Mouse (Mus musculus) left cerebral cortex, adult 11 months (tissue): ENCODE data around the gene Tmem231.

Source experiments
- DNase-seq: peaks from one replicate; pipeline ENCODE4 v3.0.0; 2022; ENCODE audit warnings: low spot score

Tmem231 gene

DNA sequence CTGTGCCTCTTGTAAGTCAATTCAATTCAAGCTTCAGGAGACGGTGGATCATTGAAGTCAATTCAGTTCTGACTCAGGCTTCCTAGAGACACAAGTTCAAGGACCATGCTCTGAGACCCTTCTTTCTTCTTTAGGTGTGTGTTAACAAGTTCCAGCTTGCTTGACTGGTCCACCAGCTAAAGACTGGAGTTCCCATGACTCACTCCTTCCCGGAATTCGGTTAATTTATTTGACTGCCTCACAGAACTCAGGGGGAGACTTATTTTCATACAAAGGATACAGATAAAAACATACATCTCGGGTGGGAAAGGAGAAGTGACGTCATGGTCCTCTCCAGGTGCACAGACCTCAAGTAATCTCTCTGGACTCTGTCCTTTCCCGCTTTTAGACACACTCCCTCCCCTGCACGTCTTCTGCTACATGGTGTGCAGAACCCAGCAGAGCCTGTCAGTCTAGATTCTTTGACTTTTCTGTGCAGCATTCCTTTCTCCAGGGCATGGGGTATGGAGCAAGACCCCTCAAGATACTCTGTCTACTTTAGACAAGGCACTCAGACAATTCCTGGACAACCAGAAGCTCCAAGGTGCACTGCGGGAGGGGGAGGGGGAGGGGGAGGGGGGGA is 28.1 kb downstream of the Tmem231 start:
- DNase-seq = no peak

DNA sequence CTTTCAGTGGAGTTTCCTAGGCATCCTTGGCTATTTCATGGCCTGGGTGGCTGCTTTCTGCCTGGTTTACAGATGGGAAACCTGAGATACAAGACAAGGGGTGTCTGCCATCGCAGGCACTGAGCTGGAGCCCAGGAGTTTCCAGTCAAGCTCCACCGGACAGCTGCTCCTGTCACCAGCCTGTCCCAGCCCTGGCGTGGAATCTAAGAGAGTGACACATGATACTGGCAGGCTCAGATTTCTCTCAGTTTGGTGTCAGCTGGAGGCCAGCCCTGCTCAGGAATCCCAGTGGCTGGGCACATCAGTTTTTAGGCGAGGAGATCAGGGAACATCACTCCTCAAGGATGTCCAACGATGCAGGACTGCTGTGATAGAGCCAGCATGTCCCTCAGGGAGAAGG is 31.6 kb downstream of the Tmem231 start:
- no peak for DNase-seq

DNA sequence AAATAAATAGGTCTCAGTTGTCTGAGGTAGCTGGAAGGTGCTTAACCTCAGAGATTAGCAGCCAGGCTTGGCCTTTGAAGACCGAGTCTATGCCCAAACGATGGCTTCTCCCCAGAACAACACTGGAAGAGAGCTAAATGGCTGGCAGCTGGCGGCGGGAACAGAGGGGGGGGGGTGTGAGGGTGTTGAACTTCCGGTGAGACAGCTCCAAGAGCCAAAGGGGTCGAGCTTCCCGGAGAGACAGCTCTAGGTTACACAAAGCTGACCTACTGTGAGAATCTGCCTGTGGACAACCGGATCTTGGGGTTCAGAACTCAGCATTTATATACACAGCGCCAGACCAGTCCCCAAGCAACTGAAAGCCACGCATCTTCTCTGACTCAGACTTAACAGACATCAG is 35.1 kb downstream of the Tmem231 start:
- DNase-seq = no peak

DNA sequence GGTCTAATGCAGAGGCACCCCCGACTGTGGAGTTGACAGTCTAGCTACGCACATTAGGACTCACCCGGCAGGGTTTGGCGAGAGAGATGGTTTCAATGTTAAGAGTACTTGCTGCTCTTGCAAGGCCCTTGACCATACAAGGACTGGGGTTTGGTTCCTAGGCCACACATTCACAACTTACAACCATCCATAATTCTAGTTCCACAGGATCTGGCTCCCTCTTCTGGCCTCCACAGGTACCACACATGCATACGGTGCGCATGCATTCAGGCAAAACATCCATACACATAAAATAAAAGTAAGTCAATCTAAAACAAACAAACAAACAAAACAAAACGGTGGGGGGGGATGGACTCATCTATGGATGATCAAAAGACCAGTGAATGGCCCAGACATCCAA is 38.7 kb downstream of the Tmem231 start:
- DNase-seq = no peak

DNA sequence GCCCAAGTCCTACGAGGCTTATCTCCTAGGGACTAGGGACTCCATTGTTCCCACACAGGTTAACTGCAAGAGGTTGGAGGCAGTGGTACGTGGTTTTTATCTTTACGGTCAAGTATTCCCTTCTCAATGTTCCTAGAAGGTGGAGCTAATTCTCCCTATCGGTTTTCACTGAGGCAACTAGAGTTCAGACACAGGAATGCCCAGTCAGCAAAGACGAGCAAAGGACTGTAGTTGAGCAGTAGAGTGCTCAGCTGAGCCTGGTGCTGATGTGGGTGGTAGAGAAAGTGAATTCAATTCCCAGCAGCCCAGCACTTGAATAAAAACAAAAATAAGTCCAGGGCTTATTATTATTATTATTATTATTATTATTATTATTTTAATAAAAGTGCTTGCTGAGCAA is 41.1 kb downstream of the Tmem231 start:
- no peak for DNase-seq

DNA sequence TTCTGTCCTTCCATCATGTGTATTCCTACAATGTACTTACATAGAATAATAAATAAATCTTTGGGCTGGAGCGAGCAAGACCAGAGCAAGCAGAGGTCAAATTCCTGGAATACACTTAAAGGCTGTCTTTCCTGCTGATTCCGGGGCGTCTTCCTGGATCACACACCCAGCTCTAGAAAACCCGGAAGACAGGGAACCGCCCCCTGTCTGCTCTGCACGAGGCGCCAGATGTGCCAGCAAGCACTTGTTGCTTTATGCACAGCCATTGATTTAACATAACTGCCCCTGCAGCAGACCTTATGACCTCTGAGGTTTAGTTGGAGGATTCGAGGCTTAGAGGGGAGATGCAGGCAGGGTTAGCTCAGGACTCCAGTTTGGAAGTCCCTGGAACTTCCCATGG is 41.7 kb downstream of the Tmem231 start:
- no peak for DNase-seq

DNA sequence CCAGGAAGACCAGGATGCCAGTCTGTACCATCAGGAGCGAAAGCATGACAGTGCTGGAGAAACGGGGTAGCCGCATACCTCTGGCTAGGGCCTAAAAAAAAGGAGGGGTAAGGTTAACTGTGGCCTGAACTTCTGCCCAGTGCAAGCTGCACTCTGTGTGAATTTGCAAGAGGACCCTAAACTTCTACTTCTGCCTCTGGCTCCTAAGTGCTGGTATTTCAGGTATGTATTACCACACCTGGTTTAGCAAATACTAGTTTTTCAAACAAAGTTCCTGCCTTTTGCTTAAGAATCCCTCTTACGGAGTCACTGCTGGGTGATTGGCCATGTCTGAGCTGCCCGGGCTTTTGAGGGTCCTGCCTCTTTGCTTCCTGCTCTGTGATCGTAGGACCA is 42.8 kb downstream of the Tmem231 start:
- DNase-seq = no peak

DNA sequence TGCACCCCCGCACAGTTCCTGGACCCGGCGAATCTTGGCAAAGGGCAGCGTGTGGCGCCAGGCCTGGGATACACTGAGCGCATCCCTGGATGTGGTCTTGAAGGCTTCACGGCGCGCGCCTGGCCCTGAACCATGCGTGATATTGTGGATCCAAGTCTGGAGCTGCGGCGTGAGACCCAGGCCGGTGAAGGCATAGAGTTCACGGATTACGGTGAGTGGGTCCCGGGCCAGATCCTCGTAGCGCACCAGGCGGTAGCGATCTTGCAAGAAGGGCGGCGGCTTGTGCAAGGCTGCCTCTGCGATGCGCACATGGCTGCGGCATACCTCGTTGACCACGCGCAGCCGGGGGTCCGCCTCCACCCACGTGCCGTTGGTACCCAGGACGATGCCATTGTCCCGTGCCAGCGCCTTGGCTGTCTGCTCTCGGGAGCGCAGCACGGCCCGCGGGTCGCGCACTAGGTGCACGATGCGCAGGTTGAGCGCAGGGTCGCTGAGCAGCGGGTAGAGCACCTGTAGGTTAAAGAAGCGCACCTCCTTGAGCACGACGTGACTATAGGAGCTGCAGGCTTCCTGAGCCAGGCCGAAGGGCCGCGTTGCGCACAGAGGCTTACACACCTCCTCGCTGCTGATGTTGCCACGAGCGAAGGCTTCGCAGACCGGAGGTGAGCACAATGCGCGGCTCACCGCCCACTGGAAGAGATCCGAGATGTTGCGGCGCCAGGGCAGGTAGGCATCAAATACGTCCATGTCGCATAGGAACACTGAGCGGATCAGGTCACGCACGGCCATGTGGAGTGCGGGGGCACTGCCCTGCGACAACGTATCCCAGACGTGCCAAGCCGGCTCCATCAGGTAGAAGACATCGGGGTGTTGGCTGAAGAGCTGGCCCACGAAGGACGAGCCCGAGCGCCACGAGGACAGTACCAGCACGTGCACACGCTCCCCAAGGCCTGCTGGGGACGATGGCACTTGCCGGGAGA is 43.5 kb downstream of the Tmem231 start:
- DNase-seq = no peak

DNA sequence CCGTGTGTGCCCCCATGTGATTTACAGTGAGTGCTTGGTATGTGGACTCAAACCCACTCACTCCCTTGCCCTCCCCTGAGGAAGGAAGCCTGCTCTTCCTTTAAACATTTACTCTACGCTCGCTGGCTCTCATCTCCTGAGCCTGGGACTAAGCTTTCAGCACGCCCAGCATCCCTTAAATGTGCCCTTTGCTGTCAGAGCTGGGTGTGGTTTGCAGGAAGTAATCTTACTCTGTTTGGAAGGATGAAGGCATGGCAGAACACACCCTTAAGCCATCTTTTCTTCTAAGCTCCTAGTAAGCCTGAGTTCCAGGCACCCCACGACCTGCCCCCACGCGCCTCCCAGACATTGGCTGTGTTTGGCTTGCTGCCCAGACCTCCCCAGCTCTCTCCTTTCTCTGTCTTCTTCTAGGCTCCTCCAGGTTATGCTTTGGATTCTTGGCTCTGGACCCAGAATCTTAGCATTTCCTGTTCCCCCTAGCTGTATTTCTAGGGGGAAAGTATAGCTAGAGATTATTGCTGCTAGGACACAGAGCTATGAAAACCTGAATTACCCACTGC is 45.5 kb downstream of the Tmem231 start:
- no peak for DNase-seq

DNA sequence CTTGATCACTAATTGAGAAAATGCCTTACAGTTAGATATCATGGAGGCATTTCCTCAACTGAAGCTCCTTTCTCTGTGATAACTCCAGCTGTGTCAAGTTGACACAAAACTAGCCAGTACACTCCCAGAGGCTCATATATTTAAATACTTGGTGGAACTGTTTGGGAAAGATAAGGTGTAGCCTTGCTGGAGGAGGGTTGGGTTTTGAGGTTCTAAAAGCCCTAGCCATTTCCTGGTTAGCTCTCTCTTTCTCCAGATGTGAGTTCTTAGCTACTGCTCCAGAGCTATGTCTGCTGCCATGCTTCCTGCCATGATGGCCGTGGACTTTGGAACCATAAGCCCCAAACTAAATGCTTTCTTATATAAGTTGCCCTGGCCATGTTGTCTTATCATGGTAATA is 46.2 kb downstream of the Tmem231 start:
- no peak for DNase-seq

DNA sequence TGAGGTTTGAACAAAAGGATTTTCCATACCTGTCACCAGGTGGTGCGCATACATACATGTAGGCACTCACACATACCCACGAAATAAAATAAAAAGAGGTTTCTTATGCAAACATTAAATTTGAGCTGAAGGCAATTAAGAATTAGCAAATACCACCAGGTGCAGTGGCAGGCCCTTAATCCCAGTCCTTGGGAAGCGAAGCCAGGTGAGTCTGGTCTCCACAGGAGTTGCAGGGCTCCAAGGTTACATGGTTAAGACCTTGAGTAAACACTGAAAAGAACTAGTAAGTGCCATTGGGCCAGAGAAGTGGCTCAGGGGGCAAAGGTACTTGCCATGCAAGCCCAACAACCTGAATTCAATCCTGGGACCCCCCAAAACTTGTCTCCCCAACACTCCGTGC is 50.1 kb downstream of the Tmem231 start:
- no peak for DNase-seq

DNA sequence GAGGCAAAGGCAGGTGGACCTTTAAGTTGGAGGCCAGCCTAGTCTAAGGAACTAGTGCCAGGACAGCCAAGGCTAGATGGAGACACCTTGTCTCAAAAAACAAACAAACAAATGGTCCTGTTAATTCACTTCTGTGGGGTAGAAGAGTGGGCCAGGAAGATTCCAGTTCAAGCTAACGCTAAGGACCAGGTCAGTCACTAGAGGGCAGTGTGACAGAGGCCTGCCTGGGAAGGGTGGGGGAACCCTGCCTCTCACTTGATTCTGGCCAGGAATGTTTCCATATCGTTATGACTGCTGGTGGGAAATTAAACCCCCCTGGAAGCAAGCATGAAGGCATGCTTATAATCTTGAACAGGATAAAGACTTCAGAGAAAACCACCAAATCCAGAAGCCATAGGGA is 52.1 kb downstream of the Tmem231 start:
- DNase-seq = no peak

DNA sequence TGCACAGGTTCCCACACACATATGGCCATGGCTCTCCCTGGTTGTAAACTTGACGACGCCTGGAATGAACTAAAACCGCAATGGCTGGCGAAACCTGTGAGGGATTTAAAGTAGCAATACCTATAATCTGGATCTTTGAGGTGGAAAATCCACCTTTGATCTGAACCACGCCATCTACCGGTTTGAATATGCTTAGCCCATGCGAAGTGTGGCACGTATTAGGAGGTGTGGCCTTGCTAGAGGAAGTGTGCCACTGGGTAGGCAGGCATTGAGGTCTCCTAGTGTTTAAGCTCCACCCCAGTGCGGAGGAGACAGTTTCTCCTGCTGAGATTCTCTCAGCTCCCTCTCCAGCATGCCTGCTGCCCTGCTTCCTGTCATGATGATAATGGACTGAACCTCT is 56.0 kb downstream of the Tmem231 start:
- no peak for DNase-seq

DNA sequence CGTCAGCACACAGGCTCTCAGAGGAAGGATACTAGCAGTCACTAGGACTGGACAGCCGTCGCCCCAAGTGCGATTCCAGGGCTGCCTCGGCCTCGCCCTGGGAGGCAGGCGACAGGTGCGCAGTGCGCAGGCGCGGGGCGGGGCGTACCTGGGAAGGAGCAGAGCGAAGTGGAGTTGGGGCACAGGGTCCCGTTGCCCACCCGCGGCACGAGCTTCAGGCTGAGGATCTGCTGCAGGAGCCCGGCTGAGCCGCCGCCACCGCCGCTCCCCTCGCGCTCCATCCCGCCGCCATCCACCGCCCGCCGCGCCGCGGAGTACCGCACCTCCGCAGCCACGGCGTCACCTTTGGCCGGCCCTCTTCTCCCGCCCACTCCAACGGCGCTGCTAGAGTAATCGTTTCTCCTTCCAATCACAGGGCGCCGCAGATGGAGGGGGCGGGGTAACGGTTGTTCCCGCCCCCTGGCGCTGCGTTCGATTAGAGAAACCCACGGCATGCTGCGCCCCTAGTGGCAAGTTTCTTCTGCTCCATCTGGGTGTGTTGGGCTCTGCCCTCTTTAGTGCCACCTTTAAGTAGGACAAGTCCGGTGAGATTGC is 57.2 kb downstream of the Tmem231 start, which contains the start of gene Tmem170:
Gene Tmem170 (minus strand): TSS at position 396 of the 594 bp plus-strand sequence.
- peak; percentile 98 for DNase-seq

DNA sequence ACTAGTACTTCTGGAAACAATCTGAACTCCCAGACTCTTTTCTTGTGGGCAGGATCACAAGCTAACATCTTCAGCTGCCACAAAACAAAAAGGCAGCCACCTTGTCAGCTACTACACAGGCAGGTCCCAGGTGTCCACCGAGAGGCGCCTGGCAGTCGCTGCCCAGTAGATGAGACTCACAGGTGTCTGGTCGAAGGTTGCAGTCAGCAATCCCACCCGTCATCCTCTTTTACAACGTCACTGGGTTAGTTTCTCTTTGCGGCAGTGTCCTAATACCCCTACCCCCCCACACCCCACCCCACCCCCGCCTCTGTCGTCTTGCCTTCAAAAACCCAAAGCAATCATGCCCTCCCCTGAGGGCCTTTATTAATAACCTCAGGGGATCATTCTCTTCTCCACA is 57.9 kb downstream of the Tmem231 start:
- no peak for DNase-seq

DNA sequence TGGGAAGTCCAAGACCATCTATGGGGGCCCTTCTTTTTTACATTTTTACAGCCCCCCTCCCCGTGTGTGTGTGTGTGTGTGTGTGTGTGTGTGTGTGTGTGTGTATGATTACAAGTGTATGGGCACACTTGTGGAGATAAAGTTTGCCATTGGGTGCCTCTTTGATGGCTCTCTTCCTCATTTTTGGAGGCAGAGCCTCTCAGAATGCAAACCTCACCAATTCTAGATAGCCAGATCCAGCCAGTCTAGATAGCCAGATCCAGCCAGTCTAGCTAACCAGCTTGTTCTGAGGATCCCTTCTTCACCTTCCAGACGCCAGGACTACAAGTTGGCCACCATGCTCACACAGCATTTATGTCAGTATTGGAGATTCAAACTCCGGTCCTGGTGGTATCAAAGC is 62.4 kb downstream of the Tmem231 start:
- no peak for DNase-seq

DNA sequence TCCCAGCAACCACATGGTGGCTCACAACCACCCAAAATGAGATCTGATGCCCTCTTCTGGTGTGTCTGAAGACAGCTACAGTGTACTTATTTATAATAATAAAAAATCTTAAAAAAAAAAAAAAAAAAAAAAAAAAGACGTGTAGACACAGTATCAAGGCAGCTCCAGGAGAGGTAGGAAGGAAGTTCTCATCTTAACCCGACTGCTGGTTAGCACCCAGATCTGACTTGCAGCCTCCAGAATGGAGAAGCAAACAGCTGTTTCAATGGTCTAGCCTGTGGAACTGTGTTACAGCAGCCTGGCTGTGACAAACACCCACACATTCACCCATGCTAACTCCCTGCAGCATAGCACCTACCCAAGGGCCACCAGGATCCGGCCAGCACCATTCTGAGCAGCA is 63.3 kb downstream of the Tmem231 start:
- no peak for DNase-seq

DNA sequence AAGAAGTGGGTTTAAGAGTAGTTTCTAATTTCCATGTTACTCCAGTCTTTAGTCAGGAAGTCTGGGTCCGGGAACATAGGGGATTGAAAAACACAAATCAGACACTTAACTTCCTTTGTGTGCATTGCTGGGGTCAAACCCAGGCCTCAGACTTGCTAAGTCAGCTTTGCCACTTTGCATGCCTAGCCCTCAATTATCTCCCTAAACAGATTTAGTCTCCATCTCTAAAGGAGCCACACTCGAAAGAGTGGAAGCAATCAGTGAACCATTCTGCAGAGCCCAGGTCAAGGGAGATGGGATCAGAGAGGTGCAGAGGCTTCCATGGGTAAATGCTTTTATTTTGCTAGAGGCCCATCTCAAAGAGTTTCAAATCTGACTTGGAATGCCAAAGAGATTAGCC is 65.0 kb downstream of the Tmem231 start:
- no peak for DNase-seq

DNA sequence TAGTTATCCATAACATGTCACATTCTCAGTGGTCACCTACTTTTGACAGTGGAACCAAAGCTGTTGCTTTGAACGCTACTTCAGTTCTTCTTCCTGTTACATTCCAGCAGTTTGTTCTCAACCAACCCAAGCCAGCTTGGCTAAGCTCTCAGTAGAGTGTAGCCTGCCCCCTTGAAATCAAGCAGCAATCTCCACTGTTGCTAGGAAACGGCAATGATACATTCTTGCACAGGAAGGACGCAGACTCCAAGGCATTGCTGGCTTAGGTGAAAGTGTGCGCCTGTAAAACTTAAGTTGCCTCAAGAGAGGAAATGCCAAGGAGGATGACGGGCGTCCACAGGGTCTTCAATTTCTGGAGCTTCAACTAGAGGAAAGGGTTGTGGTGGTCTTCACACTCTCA is 67.8 kb downstream of the Tmem231 start:
- DNase-seq = no peak

DNA sequence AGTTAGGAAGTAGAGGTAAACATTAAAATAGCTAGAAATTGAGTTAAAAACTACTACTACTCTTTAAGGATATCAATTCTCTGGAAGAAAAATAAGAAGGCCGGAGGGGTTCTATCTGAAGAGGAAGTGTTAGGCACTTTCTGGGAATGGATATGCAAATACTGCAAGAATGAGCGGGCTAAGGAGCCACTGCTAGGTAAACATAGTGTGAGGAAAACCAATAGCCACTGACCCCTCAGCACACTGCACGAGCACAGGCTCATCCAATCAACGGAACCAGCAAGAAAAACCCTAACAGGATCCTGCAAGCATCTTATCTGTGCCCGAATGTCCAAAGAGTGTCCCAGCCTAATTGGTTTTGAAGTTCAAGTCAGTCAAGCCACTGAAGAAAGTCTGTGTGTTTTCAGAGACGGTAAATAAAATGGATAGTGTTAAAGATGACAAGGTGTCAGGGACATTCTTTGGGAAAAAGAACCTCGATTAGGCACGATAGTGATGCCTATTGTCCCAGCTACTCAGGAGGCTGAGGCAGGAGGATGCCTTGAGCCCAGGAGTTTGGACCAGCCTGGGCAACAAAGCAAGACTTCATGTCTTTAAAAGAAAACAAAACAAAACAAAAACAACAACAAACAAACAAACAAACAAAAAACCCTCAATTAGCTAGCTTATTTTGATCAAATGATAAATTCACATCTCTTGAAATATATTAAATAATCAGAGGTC is 68.4 kb downstream of the Tmem231 start:
- DNase-seq = no peak

DNA sequence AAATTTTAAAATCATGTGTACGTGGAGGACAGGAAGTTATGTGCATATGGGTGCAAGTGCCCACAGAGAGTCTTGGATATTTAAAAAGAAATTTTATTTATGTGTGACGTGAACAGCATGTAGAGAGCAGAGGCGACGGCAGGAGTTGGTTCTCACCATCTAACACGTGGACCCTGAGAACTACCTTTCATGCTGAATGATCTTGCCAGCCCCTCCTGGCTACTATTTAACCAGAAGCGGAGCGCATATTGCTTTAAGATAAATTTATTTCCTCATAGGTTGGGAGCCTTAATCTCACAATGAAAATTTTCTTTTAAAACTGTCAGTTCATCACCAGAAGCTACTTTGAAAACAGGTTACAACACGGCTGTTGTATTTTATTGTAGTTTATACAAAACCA is 69.0 kb downstream of the Tmem231 start:
- no peak for DNase-seq

DNA sequence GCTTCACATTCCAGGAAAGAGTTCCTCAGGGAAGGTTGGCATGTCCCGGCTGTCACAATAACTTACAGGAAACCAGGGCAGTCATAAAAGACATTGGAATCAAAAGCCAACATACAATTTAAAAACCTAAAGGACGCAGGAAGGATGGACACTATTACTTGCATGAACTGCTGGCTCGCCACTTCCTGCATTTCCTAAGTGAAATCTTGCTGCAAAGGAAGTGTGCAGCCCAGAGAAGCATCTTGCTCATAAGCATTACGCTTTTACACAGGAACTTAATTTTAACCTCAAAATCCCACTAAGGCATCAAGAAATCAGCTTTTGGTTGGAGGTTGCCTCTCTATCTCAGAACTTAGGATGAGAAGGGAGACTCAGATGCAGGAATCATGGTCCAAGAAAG is 70.4 kb downstream of the Tmem231 start:
- no peak for DNase-seq
